12 mouse cellular contexts compared by ENCODE assay signal in genomic region chr14:30265728-30266127, GRCm38 (mm10).
DNase-seq lines count a peak whose midpoint lies in the region; ATAC-seq and TF ChIP-seq lines count a peak whose summit lies in the region.
"Had no signal": no experiment of that assay in that cellular context is flagged by ENCODE, and none has a peak within 500 bp of the region (broad histone marks: within the 10 kb centered on the region; RNA-seq: fewer than 3 reads in every experiment).

No protein-coding gene starts in this region.

- H3K27me3 ChIP-seq in embryonic facial prominence, embryonic 12.5 days = no peaks in the 10 kb centered on the region
- no peaks in the 10 kb centered on the region for H3K27me3 ChIP-seq in embryonic facial prominence, embryonic 10.5 days (replicated peaks; ENCODE audit: low read depth, poor library complexity, severe bottlenecking)
- H3K27me3 ChIP-seq in liver, postnatal 0 days (ENCODE audit: insufficient read depth, low read length) = no peaks in the 10 kb centered on the region
- no peaks in the 10 kb centered on the region for H3K27me3 ChIP-seq in stomach, embryonic 15.5 days (replicated peaks)
- H3K27me3 ChIP-seq: heart, embryonic 15.5 days; limb, embryonic 13.5 days had no signal

- H3K4me3 ChIP-seq in embryonic facial prominence, embryonic 12.5 days = no peak overlapping the region
- no peak overlapping the region for H3K4me3 ChIP-seq in embryonic facial prominence, embryonic 10.5 days
- H3K4me3 ChIP-seq in liver, postnatal 0 days (ENCODE audit: low read depth, low read length) = no peak overlapping the region
- no peak overlapping the region for H3K4me3 ChIP-seq in stomach, embryonic 15.5 days (replicated peaks)
- H3K4me3 ChIP-seq: heart, embryonic 15.5 days; limb, embryonic 13.5 days had no signal

- no peak overlapping the region for H3K27ac ChIP-seq in embryonic facial prominence, embryonic 12.5 days
- H3K27ac ChIP-seq in embryonic facial prominence, embryonic 10.5 days (replicated peaks) = no peak overlapping the region
- no peak overlapping the region for H3K27ac ChIP-seq in liver, postnatal 0 days (ENCODE audit: low read depth)
- H3K27ac ChIP-seq in stomach, embryonic 15.5 days = no peak overlapping the region
- H3K27ac ChIP-seq: heart, embryonic 15.5 days; limb, embryonic 13.5 days had no signal

- TF ChIP-seq CTCF in liver, postnatal 0 days (IDR thresholded peaks at IDR 0.05; ENCODE audit: low read depth) = no peak

- no peaks in the 10 kb centered on the region for H3K9me3 ChIP-seq in embryonic facial prominence, embryonic 12.5 days
- H3K9me3 ChIP-seq in embryonic facial prominence, embryonic 10.5 days = no peaks in the 10 kb centered on the region
- no peaks in the 10 kb centered on the region for H3K9me3 ChIP-seq in liver, postnatal 0 days (ENCODE audit: low read length)
- H3K9me3 ChIP-seq in stomach, embryonic 15.5 days = no peaks in the 10 kb centered on the region
- H3K9me3 ChIP-seq: heart, embryonic 15.5 days; limb, embryonic 13.5 days had no signal

- H3K4me1 ChIP-seq in embryonic facial prominence, embryonic 12.5 days = peaks cover 10% of the 10 kb centered on the region; the same call in 1 of the 2 replicates
- peaks cover 17% of the 10 kb centered on the region for H3K4me1 ChIP-seq in embryonic facial prominence, embryonic 10.5 days
- no peaks in the 10 kb centered on the region for H3K4me1 ChIP-seq in liver, postnatal 0 days (ENCODE audit: insufficient read depth)
- H3K4me1 ChIP-seq in stomach, embryonic 15.5 days = peaks cover 7% of the 10 kb centered on the region; the same call in 1 of the 2 replicates

- H3K4me2 ChIP-seq in embryonic facial prominence, embryonic 12.5 days (replicated peaks) = no peak overlapping the region
- H3K4me2 ChIP-seq in liver, postnatal 0 days (ENCODE audit: low read depth, low read length) = no peak overlapping the region
- H3K4me2 ChIP-seq in stomach, embryonic 15.5 days = no peak overlapping the region
- H3K4me2 ChIP-seq: heart, embryonic 15.5 days; limb, embryonic 13.5 days had no signal

- ATAC-seq in embryonic facial prominence, embryonic 12.5 days (ENCODE audit: insufficient number of reproducible peaks, insufficient read depth, low FRiP score, low TSS enrichment) = 0 out of 2 replicates have a peak, but pooled peaks have one; percentile 15
- ATAC-seq in liver, postnatal 0 days = peak; percentile 57
- peak; percentile 66; the same call in 1 of the 2 replicates for ATAC-seq in stomach, embryonic 15.5 days (ENCODE audit: insufficient read depth, low FRiP score, low read depth)

- H3K36me3 ChIP-seq in embryonic facial prominence, embryonic 12.5 days = no peaks in the 10 kb centered on the region
- no peaks in the 10 kb centered on the region for H3K36me3 ChIP-seq in embryonic facial prominence, embryonic 10.5 days (replicated peaks)
- H3K36me3 ChIP-seq in liver, postnatal 0 days (replicated peaks; ENCODE audit: insufficient read depth, low read length) = no peaks in the 10 kb centered on the region
- H3K36me3 ChIP-seq in stomach, embryonic 15.5 days = no peaks in the 10 kb centered on the region
- H3K36me3 ChIP-seq: heart, embryonic 15.5 days; limb, embryonic 13.5 days had no signal

- H3K9ac ChIP-seq in embryonic facial prominence, embryonic 12.5 days = no peak overlapping the region
- no peak overlapping the region for H3K9ac ChIP-seq in liver, postnatal 0 days (replicated peaks)
- H3K9ac ChIP-seq in stomach, embryonic 15.5 days = no peak overlapping the region
- H3K9ac ChIP-seq: heart, embryonic 15.5 days; limb, embryonic 13.5 days had no signal

- 83% methylated on average over 9 of the region's 9 CpGs for WGBS in embryonic facial prominence, embryonic 12.5 days
- WGBS in embryonic facial prominence, embryonic 10.5 days = 75% methylated on average over 9 of the region's 9 CpGs
- WGBS in liver, postnatal 0 days (ENCODE audit: insufficient replicate concordance) = 61% methylated on average over 9 of the region's 9 CpGs
- WGBS in stomach, embryonic 15.5 days = 71% methylated on average over 9 of the region's 9 CpGs

- no peak for TF ChIP-seq EP300 in liver, postnatal 0 days (IDR thresholded peaks at IDR 0.05; ENCODE audit: low read depth)

- intact Hi-C loops in left cerebral cortex, postnatal 4 days (cut with DNase I) = no loop called here

- no peak for DNase-seq in embryonic facial prominence, embryonic 10.5 days (ENCODE audit: low spot score)
- DNase-seq in c-Kit-negative CD71-positive TER-119-positive erythroid progenitor cells, embryonic 14.5 days (ENCODE audit: low read depth, low spot score) = peak; percentile 60
- peak; percentile 57 for DNase-seq in liver, postnatal 0 days
- DNase-seq in left cerebral cortex, adult 8-10 months (ENCODE audit: low spot score in 2 of 2) = no peak
- DNase-seq in left cerebral cortex, postnatal 4 days = no peak
- DNase-seq in embryo, embryonic 10 days (ENCODE audit: low spot score) = no peak
- DNase-seq: cerebellum, adult 8-10 months; kidney, postnatal 14 days had no signal

Comparison
In these comparisons a context has a peak if more than half of its experiments do, and no peak if none do; other contexts are left out.
1. ATAC-seq: peak in every context shown above with its lines; median percentile 66 in stomach, embryonic 15.5 days; 57 in liver, postnatal 0 days; 15 in embryonic facial prominence, embryonic 12.5 days.
2. DNase-seq: peak in c-Kit-negative CD71-positive TER-119-positive erythroid progenitor cells, embryonic 14.5 days (single experiment) and liver, postnatal 0 days (single experiment); none in embryonic facial prominence, embryonic 10.5 days (single experiment), left cerebral cortex, adult 8-10 months (0 of 2), left cerebral cortex, postnatal 4 days (single experiment) and embryo, embryonic 10 days (single experiment).